Mouse (Mus musculus): ENCODE measurements at regions not wholly inside any gene's neighbourhood (a gene's known extent, or its start where the extent isn't known, plus 50 kb on each side); places are given as distances from the start of the nearest gene placed in this dataset.
A peak's percentile ranks its signal among the peaks of the same experiment; 100 is the strongest.

DNA sequence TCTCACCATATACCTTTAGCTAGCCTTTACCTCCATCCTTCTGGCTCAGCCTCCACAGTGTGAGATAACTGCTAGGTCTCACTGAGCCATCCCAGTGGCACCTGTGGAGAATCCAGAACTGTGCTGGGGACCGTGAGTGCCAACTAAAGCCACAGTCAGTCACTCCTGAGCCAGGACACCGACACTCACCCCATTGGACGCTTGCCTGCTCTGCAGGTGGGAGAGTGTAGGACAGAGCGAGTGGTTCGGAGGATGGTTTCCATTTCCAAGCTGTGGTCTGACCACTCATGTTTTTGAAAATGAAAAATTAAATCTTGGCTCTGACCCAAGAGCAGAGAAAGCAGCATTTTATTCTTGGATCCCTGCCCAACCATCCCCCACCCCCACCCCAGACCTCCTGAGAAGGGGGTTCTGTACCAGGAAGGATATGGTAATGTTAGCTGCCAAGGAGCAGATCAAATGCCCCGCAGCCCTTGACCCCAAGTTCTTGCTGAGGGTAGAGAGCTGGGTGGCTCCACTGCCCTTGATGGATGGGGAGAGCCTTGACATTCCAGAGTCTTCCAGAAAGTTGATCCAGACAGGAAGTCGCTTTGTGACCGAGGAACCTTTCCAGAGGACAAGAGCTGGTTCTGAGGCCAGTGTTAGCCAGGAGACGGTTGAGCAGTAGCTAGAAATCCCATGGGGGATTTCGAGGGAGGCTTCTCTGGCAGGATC lies 83.3 kb upstream of the Smim23 start:
- peak overlapping the region; percentile 50; the same call in 1 of the 2 replicates for H3K27ac ChIP-seq
- peak; percentile 23; the same call in 1 of the 2 replicates for ATAC-seq (ENCODE audit: insufficient number of reproducible peaks, insufficient read depth, low FRiP score, low TSS enrichment, low read depth)
- H3K36me3 ChIP-seq = no peaks in the 10 kb centered on the region
- H3K27me3 ChIP-seq = peaks cover 2% of the 10 kb centered on the region; the same call in 1 of the 2 replicates
- no peak overlapping the region for H3K4me3 ChIP-seq (replicated peaks)
- H3K4me2 ChIP-seq = no peak overlapping the region
- H3K9me3 ChIP-seq = no peaks in the 10 kb centered on the region
- 60% methylated on average over 10 of the region's 10 CpGs for WGBS
- no peak overlapping the region for H3K9ac ChIP-seq (replicated peaks)
- H3K4me1 ChIP-seq (replicated peaks) = peaks cover 35% of the 10 kb centered on the region

GRCm38 (mm10) chr11:32903970-32904369 lies 79.6 kb upstream of the Smim23 start:
- Histone ChIP-seq H3K36me3 (no peaks in the 10 kb centered on the region), H3K4me2 (no peak overlapping the region), H3K4me3 (replicated peaks) (no peak overlapping the region), H3K27me3 (no peaks in the 10 kb centered on the region), H3K9ac (replicated peaks) (no peak overlapping the region), H3K4me1 (replicated peaks) (peaks cover 70% of the 10 kb centered on the region), H3K27ac (no peak overlapping the region), H3K9me3 (no peaks in the 10 kb centered on the region)
- ATAC-seq (ENCODE audit: insufficient number of reproducible peaks, insufficient read depth, low FRiP score, low TSS enrichment, low read depth) = no peak

- Histone ChIP-seq H3K4me1 (replicated peaks) (peaks cover 70% of the 10 kb centered on the region), H3K27me3 (no peaks in the 10 kb centered on the region), H3K9me3 (no peaks in the 10 kb centered on the region), H3K9ac (replicated peaks) (no peak overlapping the region), H3K4me2 (no peak overlapping the region), H3K27ac (peak overlapping the region; percentile 67), H3K36me3 (no peaks in the 10 kb centered on the region), H3K4me3 (replicated peaks) (no peak overlapping the region)
- no peak for ATAC-seq (ENCODE audit: insufficient number of reproducible peaks, insufficient read depth, low FRiP score, low TSS enrichment, low read depth)
- WGBS = 94% methylated on average over 3 of the region's 3 CpGs
These were observed 79.0 kb upstream of the Smim23 start for GRCm38 (mm10) chr11:32903389-32903788.

DNA sequence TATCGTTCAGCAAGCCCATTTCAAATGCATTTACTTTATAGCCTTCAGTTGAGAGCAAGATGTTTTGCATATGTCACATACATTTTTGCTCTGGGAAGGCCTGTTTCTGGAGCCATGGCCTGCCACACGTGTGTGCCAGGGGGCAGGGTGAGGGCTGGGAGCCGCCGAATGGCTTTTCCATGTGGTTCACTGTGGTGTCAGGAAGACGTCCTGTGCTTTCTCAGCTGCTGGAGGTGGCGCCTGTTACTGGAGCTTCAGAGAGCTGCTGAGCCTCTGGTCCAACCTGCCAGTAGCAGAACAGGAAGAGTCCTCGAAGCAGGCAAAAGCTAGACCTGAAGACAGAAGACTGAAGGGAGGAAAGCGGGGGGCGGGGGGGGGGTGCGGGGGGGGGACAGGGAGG lies 78.5 kb upstream of the Smim23 start:
- no peaks in the 10 kb centered on the region for H3K9me3 ChIP-seq
- H3K9ac ChIP-seq (replicated peaks) = no peak overlapping the region
- H3K27me3 ChIP-seq = no peaks in the 10 kb centered on the region
- peak overlapping the region; percentile 67 for H3K27ac ChIP-seq
- WGBS = 23% methylated on average over 7 of the region's 10 CpGs
- peaks cover 70% of the 10 kb centered on the region for H3K4me1 ChIP-seq (replicated peaks)
- no peaks in the 10 kb centered on the region for H3K36me3 ChIP-seq
- H3K4me3 ChIP-seq (replicated peaks) = no peak overlapping the region
- ATAC-seq (ENCODE audit: insufficient number of reproducible peaks, insufficient read depth, low FRiP score, low TSS enrichment, low read depth) = no peak
- no peak overlapping the region for H3K4me2 ChIP-seq

DNA sequence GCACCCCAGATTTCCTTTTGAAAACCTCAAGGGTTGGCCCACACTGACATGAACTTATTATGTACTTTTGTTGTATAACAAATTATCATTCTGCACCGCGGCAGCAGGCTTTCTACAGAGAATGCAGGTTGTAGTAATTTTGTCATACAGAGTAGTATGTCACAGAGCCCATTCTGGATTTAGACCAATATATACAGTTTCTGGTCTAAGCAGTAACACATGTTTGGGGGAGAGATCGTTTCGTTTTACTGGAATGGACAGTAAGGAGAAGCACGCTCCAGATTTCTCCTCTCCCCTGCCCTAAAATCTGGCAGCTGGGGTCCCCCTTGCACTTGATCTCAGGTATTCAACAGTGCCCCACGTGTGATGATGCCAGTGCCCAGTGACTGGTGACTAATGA lies 76.0 kb upstream of the Smim23 start:
- no peak for ATAC-seq (ENCODE audit: insufficient number of reproducible peaks, insufficient read depth, low FRiP score, low TSS enrichment, low read depth)
- Histone ChIP-seq H3K36me3 (no peaks in the 10 kb centered on the region), H3K4me3 (replicated peaks) (no peak overlapping the region), H3K27ac (peak overlapping the region; percentile 75; the same call in 1 of the 2 replicates), H3K9ac (replicated peaks) (no peak overlapping the region), H3K9me3 (no peaks in the 10 kb centered on the region), H3K4me1 (replicated peaks) (peaks cover 62% of the 10 kb centered on the region), H3K27me3 (no peaks in the 10 kb centered on the region), H3K4me2 (0 out of 2 replicates have a peak overlapping the region, but pooled peaks have one; percentile 19)
- 37% methylated on average over 6 of the region's 6 CpGs for WGBS

- 33% methylated on average over 13 of the region's 13 CpGs for WGBS
- ATAC-seq (ENCODE audit: insufficient number of reproducible peaks, insufficient read depth, low FRiP score, low TSS enrichment, low read depth) = 0 out of 2 replicates have a peak, but pooled peaks have one; percentile 18
These were observed 75.3 kb upstream of the Smim23 start for GRCm38 (mm10) chr11:32899604-32900216.

DNA sequence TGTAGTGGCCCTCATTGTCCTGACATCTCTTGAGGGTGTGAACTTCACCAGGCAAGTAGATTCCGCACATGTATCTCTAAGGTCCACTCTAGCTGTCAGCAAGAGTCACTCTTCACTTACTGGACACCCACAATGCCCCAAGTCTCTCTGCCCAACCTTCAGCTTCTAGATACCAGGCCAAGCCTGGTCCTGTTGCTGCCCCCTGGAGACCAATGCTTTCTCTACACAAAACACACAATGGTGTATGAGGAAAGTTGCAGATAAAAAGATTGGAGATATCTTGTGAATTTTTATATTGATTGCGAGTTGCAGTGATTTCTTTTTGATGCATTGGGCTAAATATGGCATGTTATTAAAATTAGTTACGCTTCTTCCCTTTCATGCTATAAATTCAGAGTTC lies 71.0 kb upstream of the Smim23 start:
- H3K4me3 ChIP-seq (replicated peaks) = no peak overlapping the region
- H3K27me3 ChIP-seq = no peaks in the 10 kb centered on the region
- peaks cover 37% of the 10 kb centered on the region for H3K4me1 ChIP-seq (replicated peaks)
- H3K36me3 ChIP-seq = no peaks in the 10 kb centered on the region
- H3K9ac ChIP-seq (replicated peaks) = no peak overlapping the region
- H3K9me3 ChIP-seq = no peaks in the 10 kb centered on the region
- no peak for ATAC-seq (ENCODE audit: insufficient number of reproducible peaks, insufficient read depth, low FRiP score, low TSS enrichment, low read depth)
- no peak overlapping the region for H3K4me2 ChIP-seq
- WGBS = 77% methylated on average over 3 of the region's 3 CpGs
- H3K27ac ChIP-seq = no peak overlapping the region

More at GRCm38 (mm10) chr11:32899604-32900216, 75.3 kb upstream of the Smim23 start:
- no peak overlapping the region for H3K9ac ChIP-seq (replicated peaks)
- H3K9me3 ChIP-seq = no peaks in the 10 kb centered on the region
- peak overlapping the region; percentile 75 for H3K27ac ChIP-seq
- no peaks in the 10 kb centered on the region for H3K27me3 ChIP-seq
- H3K4me1 ChIP-seq (replicated peaks) = peaks cover 62% of the 10 kb centered on the region
- H3K4me2 ChIP-seq = peak overlapping the region; percentile 19
- no peak overlapping the region for H3K4me3 ChIP-seq (replicated peaks)
- no peaks in the 10 kb centered on the region for H3K36me3 ChIP-seq

- H3K27ac ChIP-seq = peak overlapping the region; percentile 41; the same call in 1 of the 2 replicates
- WGBS = 46% methylated on average over 11 of the region's 11 CpGs
- ATAC-seq (ENCODE audit: insufficient number of reproducible peaks, insufficient read depth, low FRiP score, low TSS enrichment, low read depth) = no peak
- H3K4me1 ChIP-seq (replicated peaks) = peaks cover 27% of the 10 kb centered on the region
- H3K9me3 ChIP-seq = no peaks in the 10 kb centered on the region
- H3K9ac ChIP-seq (replicated peaks) = no peak overlapping the region
- no peaks in the 10 kb centered on the region for H3K36me3 ChIP-seq
- H3K27me3 ChIP-seq = no peaks in the 10 kb centered on the region
- H3K4me2 ChIP-seq = no peak overlapping the region
- no peak overlapping the region for H3K4me3 ChIP-seq (replicated peaks)
These were observed 68.9 kb upstream of the Smim23 start for GRCm38 (mm10) chr11:32893146-32893903.

DNA sequence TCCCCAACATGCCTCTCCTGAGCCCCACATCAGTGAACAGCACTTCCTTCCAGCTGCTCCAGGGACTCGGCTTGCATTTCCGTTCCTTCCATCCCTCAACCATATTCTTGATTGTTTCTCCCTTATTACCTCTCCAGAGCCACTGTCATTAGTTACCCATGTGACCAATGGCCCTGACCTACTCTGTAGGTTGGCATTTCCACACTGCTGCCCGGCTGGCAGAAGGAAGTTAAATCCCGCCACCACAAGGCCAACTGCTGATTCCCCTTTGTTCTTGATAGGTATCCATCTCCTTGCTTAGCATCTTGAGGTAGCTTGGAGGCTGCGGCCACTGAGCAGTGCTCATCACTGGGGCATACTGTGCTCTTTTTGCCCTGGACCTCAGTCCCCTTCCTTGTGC lies 68.1 kb upstream of the Smim23 start:
- H3K27ac ChIP-seq = no peak overlapping the region
- ATAC-seq (ENCODE audit: insufficient number of reproducible peaks, insufficient read depth, low FRiP score, low TSS enrichment, low read depth) = no peak
- no peak overlapping the region for H3K4me3 ChIP-seq (replicated peaks)
- peaks cover 21% of the 10 kb centered on the region for H3K4me1 ChIP-seq (replicated peaks)
- H3K9ac ChIP-seq (replicated peaks) = no peak overlapping the region
- H3K36me3 ChIP-seq = no peaks in the 10 kb centered on the region
- H3K9me3 ChIP-seq = no peaks in the 10 kb centered on the region
- WGBS = 87% methylated on average over 5 of the region's 5 CpGs
- H3K27me3 ChIP-seq = no peaks in the 10 kb centered on the region
- no peak overlapping the region for H3K4me2 ChIP-seq

- Histone ChIP-seq H3K27me3 (no peaks in the 10 kb centered on the region; the same call in 1 of the 2 replicates), H3K9me3 (no peaks in the 10 kb centered on the region), H3K4me2 (no peak overlapping the region), H3K36me3 (no peaks in the 10 kb centered on the region), H3K9ac (replicated peaks) (no peak overlapping the region; the same call in 1 of the 2 replicates), H3K4me3 (replicated peaks) (no peak overlapping the region), H3K4me1 (replicated peaks) (peaks cover 24% of the 10 kb centered on the region), H3K27ac (peak overlapping the region; percentile 31; the same call in 1 of the 2 replicates)
- ATAC-seq (ENCODE audit: insufficient number of reproducible peaks, insufficient read depth, low FRiP score, low TSS enrichment, low read depth) = no peak
- WGBS = 12% methylated on average over 7 of the region's 7 CpGs
These were observed 64.8 kb upstream of the Smim23 start for GRCm38 (mm10) chr11:32889248-32889647.

- no peaks in the 10 kb centered on the region; the same call in 1 of the 2 replicates for H3K27me3 ChIP-seq
- 0 out of 2 replicates have a peak overlapping the region, but pooled peaks have one; percentile 7 for H3K27ac ChIP-seq
- no peaks in the 10 kb centered on the region for H3K36me3 ChIP-seq
- H3K4me3 ChIP-seq (replicated peaks) = no peak overlapping the region
- H3K4me2 ChIP-seq = no peak overlapping the region
- no peaks in the 10 kb centered on the region for H3K9me3 ChIP-seq
- H3K9ac ChIP-seq (replicated peaks) = no peak overlapping the region
- H3K4me1 ChIP-seq (replicated peaks) = peaks cover 23% of the 10 kb centered on the region
- 77% methylated on average over 4 of the region's 4 CpGs for WGBS
- ATAC-seq (ENCODE audit: insufficient number of reproducible peaks, insufficient read depth, low FRiP score, low TSS enrichment, low read depth) = no peak
These were observed 60.3 kb upstream of the Smim23 start for GRCm38 (mm10) chr11:32884744-32885143.

Data from limb, embryonic 12.5 days (tissue).